Mouse (Mus musculus) liver, embryonic 11.5 days (tissue): ENCODE results near the gene Bmpr1a. TPM values are rescaled to one million over a fixed set of nuclear protein-coding genes. Genes with fewer than 3 reads are reported as not detected.

Source experiments
- ATAC-seq: fragments of 200-750 bp; cut with Nextera tagmentation; replicated peaks from 2 replicates; pipeline ENCODE4 v1.8.0; 2017; ENCODE audit warnings: moderate number of reproducible peaks, mild to moderate bottlenecking, moderate TSS enrichment, moderate library complexity; ENCODE audit not compliant: low FRiP score
- DNase-seq: peaks from one replicate; pipeline ENCODE4 v3.0.0-alpha.2; 2017; ENCODE audit warnings: low spot score
- H3K27ac ChIP-seq: fragments of 300-500 bp; sonication (generic); 2 replicates; pipeline ENCODE4 v1.5.1; 2014; ENCODE audit warnings: mild to moderate bottlenecking, low read depth, low read length, control low read depth
- H3K27me3 ChIP-seq: fragments of 300-500 bp; sonication (generic); replicated peaks from 2 replicates; pipeline ENCODE4 v1.6.1; 2014; ENCODE audit warnings: low read length, mixed read lengths; ENCODE audit not compliant: control insufficient read depth, insufficient read depth
- H3K36me3 ChIP-seq: fragments of 300-500 bp; sonication (generic); 2 replicates; pipeline ENCODE4 v1.6.1; 2014; ENCODE audit warnings: mild to moderate bottlenecking, low read length, moderate library complexity, mixed read lengths; ENCODE audit not compliant: control insufficient read depth, insufficient read depth
- H3K4me1 ChIP-seq: fragments of 300-500 bp; sonication (generic); replicated peaks from 2 replicates; pipeline ENCODE4 v1.6.1; 2014; ENCODE audit warnings: low read length, mixed read lengths; ENCODE audit not compliant: control insufficient read depth, insufficient read depth
- H3K4me2 ChIP-seq: fragments of 300-500 bp; sonication (generic); 2 replicates; pipeline ENCODE4 v1.6.1; 2014; ENCODE audit warnings: mild to moderate bottlenecking, control low read depth, moderate library complexity
- H3K4me3 ChIP-seq: fragments of 300-500 bp; sonication (generic); 2 replicates; pipeline ENCODE4 v1.5.1; 2014; ENCODE audit warnings: low read depth, low read length, control low read depth
- H3K9ac ChIP-seq: fragments of 300-500 bp; sonication (generic); 2 replicates; pipeline ENCODE4 v1.6.1; 2014; ENCODE audit warnings: low read depth, low read length, control low read depth
- H3K9me3 ChIP-seq: fragments of 300-500 bp; sonication (generic); 2 replicates; pipeline ENCODE4 v1.6.1; 2016; ENCODE audit warnings: low read length, inconsistent platforms, mixed read lengths; ENCODE audit not compliant: control insufficient read depth
- WGBS: fragments of 180-500 bp; shearing (Covaris S2); extraction: QIAGEN DNeasy Blood & Tissue Kit; methylation state at CpG from one replicate; pipeline ENCODE4 v1.1.7; 2014; 5-methylcytosine and 5-hydroxymethylcytosine counted together
- polyA plus RNA-seq: library from polyadenylated mRNA; unstranded; fragments of >200 nt; fragmentation: Nextera tagmentation; extraction: Ambion mirVana; gene quantifications from 2 replicates; pipeline ENCODE4 v1.2.1, GENCODE M21; 2014

Bmpr1a gene
- polyA plus RNA-seq, 1 experiment from 2014 or later, result 18.0 TPM

- no peak for ATAC-seq
- no peak overlapping the region for H3K9ac ChIP-seq
- no peaks in the 10 kb centered on the region for H3K27me3 ChIP-seq
- no peak for DNase-seq
- WGBS, result 87% methylated on average over 5 of the region's 5 CpGs
- H3K4me1 ChIP-seq, result no peaks in the 10 kb centered on the region; the same call in 1 of the 2 replicates
- H3K9me3 ChIP-seq, result no peaks in the 10 kb centered on the region
- H3K27ac ChIP-seq, result no peak overlapping the region
- H3K36me3 ChIP-seq, result peaks cover 7% of the 10 kb centered on the region; the same call in 1 of the 2 replicates
- H3K4me3 ChIP-seq, result no peak overlapping the region
- H3K4me2 ChIP-seq, result no peak overlapping the region
Observed at GRCm38 (mm10) chr14:34450451-34450850, 52.7 kb downstream of the Bmpr1a start.

GRCm38 (mm10) chr14:34449807-34450206, 53.3 kb downstream of the Bmpr1a start:
- no peak for ATAC-seq
- no peak overlapping the region for H3K27ac ChIP-seq
- H3K9me3 ChIP-seq, result no peaks in the 10 kb centered on the region
- H3K27me3 ChIP-seq, result no peaks in the 10 kb centered on the region
- WGBS, result 67% methylated on average over 9 of the region's 9 CpGs
- H3K4me3 ChIP-seq, result no peak overlapping the region
- no peak for DNase-seq
- no peak overlapping the region for H3K9ac ChIP-seq
- no peak overlapping the region for H3K4me2 ChIP-seq
- H3K36me3 ChIP-seq, result peaks cover 6% of the 10 kb centered on the region; the same call in 1 of the 2 replicates
- H3K4me1 ChIP-seq, result no peaks in the 10 kb centered on the region; the same call in 1 of the 2 replicates

GRCm38 (mm10) chr14:34448398-34448797, 54.7 kb downstream of the Bmpr1a start:
- DNase-seq (no peak), ATAC-seq (no peak)
- Histone ChIP-seq H3K4me3 (no peak overlapping the region), H3K9me3 (no peaks in the 10 kb centered on the region), H3K4me2 (no peak overlapping the region), H3K27me3 (no peaks in the 10 kb centered on the region), H3K9ac (no peak overlapping the region), H3K36me3 (peaks cover 5% of the 10 kb centered on the region; the same call in 1 of the 2 replicates), H3K4me1 (no peaks in the 10 kb centered on the region), H3K27ac (no peak overlapping the region)

- no peak for ATAC-seq
- H3K4me3 ChIP-seq, result no peak overlapping the region
- WGBS, result 88% methylated on average over 4 of the region's 4 CpGs
Observed at GRCm38 (mm10) chr14:34447659-34448058, 55.5 kb downstream of the Bmpr1a start.

GRCm38 (mm10) chr14:34446624-34447023, 56.5 kb downstream of the Bmpr1a start:
- H3K4me1 ChIP-seq, result no peaks in the 10 kb centered on the region
- H3K36me3 ChIP-seq, result peaks cover 5% of the 10 kb centered on the region; the same call in 1 of the 2 replicates
- H3K9ac ChIP-seq, result no peak overlapping the region
- no peak overlapping the region for H3K4me2 ChIP-seq
- 88% methylated on average over 6 of the region's 6 CpGs for WGBS
- no peak overlapping the region for H3K4me3 ChIP-seq
- no peak overlapping the region for H3K27ac ChIP-seq
- H3K9me3 ChIP-seq, result no peaks in the 10 kb centered on the region
- ATAC-seq, result no peak
- no peak for DNase-seq
- H3K27me3 ChIP-seq, result no peaks in the 10 kb centered on the region

More at GRCm38 (mm10) chr14:34447659-34448058, 55.5 kb downstream of the Bmpr1a start:
- Histone ChIP-seq H3K9me3 (no peaks in the 10 kb centered on the region), H3K4me1 (no peaks in the 10 kb centered on the region), H3K4me2 (no peak overlapping the region), H3K9ac (no peak overlapping the region), H3K36me3 (peaks cover 5% of the 10 kb centered on the region; the same call in 1 of the 2 replicates), H3K27ac (no peak overlapping the region), H3K27me3 (no peaks in the 10 kb centered on the region)
- no peak for DNase-seq

- H3K9ac ChIP-seq, result no peak overlapping the region
- no peak for ATAC-seq
- H3K27me3 ChIP-seq, result no peaks in the 10 kb centered on the region
- no peaks in the 10 kb centered on the region for H3K4me1 ChIP-seq
- H3K9me3 ChIP-seq, result no peaks in the 10 kb centered on the region
- no peak overlapping the region for H3K4me2 ChIP-seq
- peaks cover 8% of the 10 kb centered on the region; the same call in 1 of the 2 replicates for H3K36me3 ChIP-seq
- WGBS, result 82% methylated on average over 3 of the region's 3 CpGs
- H3K27ac ChIP-seq, result no peak overlapping the region
- H3K4me3 ChIP-seq, result no peak overlapping the region
- no peak for DNase-seq
Observed at GRCm38 (mm10) chr14:34445348-34445747, 57.8 kb downstream of the Bmpr1a start.

- no peak overlapping the region for H3K27ac ChIP-seq
- DNase-seq, result no peak
- H3K27me3 ChIP-seq, result no peaks in the 10 kb centered on the region
- ATAC-seq, result no peak
- H3K9ac ChIP-seq, result no peak overlapping the region
- H3K4me2 ChIP-seq, result no peak overlapping the region
- no peaks in the 10 kb centered on the region for H3K9me3 ChIP-seq
- H3K36me3 ChIP-seq, result peaks cover 8% of the 10 kb centered on the region; the same call in 1 of the 2 replicates
- H3K4me3 ChIP-seq, result no peak overlapping the region
- H3K4me1 ChIP-seq, result no peaks in the 10 kb centered on the region
Observed at GRCm38 (mm10) chr14:34444924-34445323, 58.2 kb downstream of the Bmpr1a start.

- Histone ChIP-seq H3K36me3 (peaks cover 8% of the 10 kb centered on the region; the same call in 1 of the 2 replicates), H3K9me3 (no peaks in the 10 kb centered on the region), H3K4me3 (no peak overlapping the region), H3K4me1 (no peaks in the 10 kb centered on the region), H3K27me3 (no peaks in the 10 kb centered on the region), H3K9ac (no peak overlapping the region), H3K27ac (no peak overlapping the region), H3K4me2 (no peak overlapping the region)
- WGBS, result 81% methylated on average over 5 of the region's 5 CpGs
- ATAC-seq, result no peak
- DNase-seq, result no peak
Observed at GRCm38 (mm10) chr14:34444368-34444767, 58.8 kb downstream of the Bmpr1a start.

- Histone ChIP-seq H3K4me1 (no peaks in the 10 kb centered on the region), H3K9me3 (no peaks in the 10 kb centered on the region), H3K36me3 (peaks cover 6% of the 10 kb centered on the region; the same call in 1 of the 2 replicates), H3K9ac (no peak overlapping the region), H3K27me3 (no peaks in the 10 kb centered on the region), H3K4me3 (no peak overlapping the region), H3K4me2 (no peak overlapping the region), H3K27ac (no peak overlapping the region)
- ATAC-seq, result no peak
- WGBS, result 80% methylated on average over 4 of the region's 4 CpGs
- no peak for DNase-seq
Observed at GRCm38 (mm10) chr14:34442531-34442930, 60.6 kb downstream of the Bmpr1a start.
